Mouse (Mus musculus): ENCODE results near the gene Myog.

Gene Myog

GRCm38 (mm10) chr1:134285458-134286120 lies 4.2 kb upstream of the Myog start:
- no peak for DNase-seq (ENCODE audit: low read depth, low spot score)

- DNase-seq (ENCODE audit: low read depth, low spot score) = no peak
Measured at GRCm38 (mm10) chr1:134288239-134288638, 1.6 kb upstream of the Myog start.

- DNase-seq (ENCODE audit: low read depth, low spot score) = no peak
Measured at GRCm38 (mm10) chr1:134290300-134290699, 511 bp downstream of the Myog start.

- no peak for DNase-seq (ENCODE audit: low read depth, low spot score)
Measured at GRCm38 (mm10) chr1:134290909-134291308, 1.1 kb downstream of the Myog start.

- DNase-seq (ENCODE audit: low read depth, low spot score) = no peak
Measured at GRCm38 (mm10) chr1:134291555-134291954, 1.8 kb downstream of the Myog start.

- DNase-seq (ENCODE audit: low read depth, low spot score) = no peak
Measured at GRCm38 (mm10) chr1:134292073-134292472, 2.3 kb downstream of the Myog start.

- DNase-seq (ENCODE audit: low read depth, low spot score) = no peak
Measured at GRCm38 (mm10) chr1:134292601-134293000, 2.8 kb downstream of the Myog start.

GRCm38 (mm10) chr1:134293276-134293675 lies 3.5 kb downstream of the Myog start:
- no peak for DNase-seq (ENCODE audit: low read depth, low spot score)

GRCm38 (mm10) chr1:134293738-134294604 lies 4.2 kb downstream of the Myog start:
- DNase-seq (ENCODE audit: low read depth, low spot score) = no peak

- DNase-seq (ENCODE audit: low read depth, low spot score) = no peak
Measured at GRCm38 (mm10) chr1:134297265-134297664, 7.5 kb downstream of the Myog start.

- no peak for DNase-seq (ENCODE audit: low read depth, low spot score)
Measured at GRCm38 (mm10) chr1:134298636-134299411, 9.0 kb downstream of the Myog start.

- no peak for DNase-seq (ENCODE audit: low read depth, low spot score)
Measured at GRCm38 (mm10) chr1:134302568-134303238, 12.9 kb downstream of the Myog start.

- DNase-seq (ENCODE audit: low read depth, low spot score) = no peak
Measured at GRCm38 (mm10) chr1:134304940-134305339, 15.2 kb downstream of the Myog start.

- no peak for DNase-seq (ENCODE audit: low read depth, low spot score)
Measured at GRCm38 (mm10) chr1:134307409-134307808, 17.6 kb downstream of the Myog start.

- DNase-seq (ENCODE audit: low read depth, low spot score) = no peak
Measured at GRCm38 (mm10) chr1:134310291-134310690, 20.5 kb downstream of the Myog start.

- no peak for DNase-seq (ENCODE audit: low read depth, low spot score)
Measured at GRCm38 (mm10) chr1:134310729-134311128, 20.9 kb downstream of the Myog start.

GRCm38 (mm10) chr1:134311760-134312159 lies 22.0 kb downstream of the Myog start:
- DNase-seq (ENCODE audit: low read depth, low spot score) = no peak

GRCm38 (mm10) chr1:134315181-134315580 lies 25.4 kb downstream of the Myog start:
- no peak for DNase-seq (ENCODE audit: low read depth, low spot score)

GRCm38 (mm10) chr1:134316361-134316760 lies 26.6 kb downstream of the Myog start:
- no peak for DNase-seq (ENCODE audit: low read depth, low spot score)

- no peak for DNase-seq (ENCODE audit: low read depth, low spot score)
Measured at GRCm38 (mm10) chr1:134318261-134318660, 28.5 kb downstream of the Myog start.

- DNase-seq (ENCODE audit: low read depth, low spot score) = no peak
Measured at GRCm38 (mm10) chr1:134320691-134321301, 31.0 kb downstream of the Myog start.
